In genomic region chr4:107254414-107254813, GRCm38 (mm10) we compare ENCODE assay signal across 8 mouse cellular contexts. TPM values are rescaled to one million over a fixed set of nuclear protein-coding genes. Genes with fewer than 3 reads are reported as not detected.
DNase-seq lines count a peak whose midpoint lies in the region; ATAC-seq and TF ChIP-seq lines count a peak whose summit lies in the region.

No protein-coding gene starts in this region.

- in situ Hi-C loops in CH12.LX (cut with MboI; ENCODE audit: low pct_ligation_motif_present, low pct_unique_long_range_greater_than_20kb, low sequenced_read_pairs): loop anchor here (5.0 kb wide), 1 partner anchor 93 kb away; no protein-coding TSS in a partner anchor

- no peak for ATAC-seq in erythroblast, adult 5-6 weeks (replicated peaks; ENCODE audit: low FRiP score, poor library complexity, severe bottlenecking)
- ATAC-seq in forebrain, embryonic 14.5 days: no peak
- no peak for ATAC-seq in liver, embryonic 16.5 days (ENCODE audit: low read depth)
- ATAC-seq in activated CD4-positive, CD25-positive, alpha-beta regulatory T cell, adult 4 months: no peak

- no peak for TF ChIP-seq RAD21 in CH12.LX (IDR thresholded peaks at IDR 0.05; ENCODE audit: low read depth, low read length)

- DNase-seq in CH12.LX (ENCODE audit: extremely low read depth): peak; percentile 21
- peak; percentile 35 for DNase-seq in forebrain, embryonic 14.5 days (ENCODE audit: low spot score)
- DNase-seq in T-cell, adult 2 months (ENCODE audit: low spot score): no peak
- DNase-seq in ovary, adult 18-20 months (ENCODE audit: low spot score): no peak

- 22% methylated on average over 3 of the region's 3 CpGs for WGBS in forebrain, embryonic 14.5 days
- 55% methylated on average over 3 of the region's 3 CpGs for WGBS in liver, embryonic 16.5 days (ENCODE audit: insufficient replicate concordance)

- TF ChIP-seq POLR2A in CH12.LX (IDR thresholded peaks at IDR 0.05; ENCODE audit: low read depth, low read length): no peak

- peak overlapping the region; percentile 82 for H3K4me2 ChIP-seq in CH12.LX (ENCODE audit: insufficient read depth, low read depth, poor library complexity, severe bottlenecking)
- peak overlapping the region; percentile 74 for H3K4me2 ChIP-seq in forebrain, embryonic 14.5 days (ENCODE audit: low read length)
- peak overlapping the region; percentile 98 for H3K4me2 ChIP-seq in liver, embryonic 16.5 days (ENCODE audit: low read depth, low read length)

- peak overlapping the region; percentile 53; the same call in 1 of the 2 replicates for H3K27ac ChIP-seq in CH12.LX (ENCODE audit: insufficient read depth, low read depth)
- H3K27ac ChIP-seq in forebrain, embryonic 14.5 days (ENCODE audit: low read depth, low read length): peak overlapping the region; percentile 68; the same call in 1 of the 2 replicates
- H3K27ac ChIP-seq in liver, embryonic 16.5 days (ENCODE audit: low read length): no peak overlapping the region

- H3K9me3 ChIP-seq in erythroblast, embryonic 14.5 days (ENCODE audit: control insufficient read depth, low read length): no peaks in the 10 kb centered on the region
- H3K9me3 ChIP-seq in CH12.LX (replicated peaks; ENCODE audit: low read length): no peaks in the 10 kb centered on the region
- H3K9me3 ChIP-seq in forebrain, embryonic 14.5 days (replicated peaks; ENCODE audit: control insufficient read depth, low read length): no peaks in the 10 kb centered on the region
- H3K9me3 ChIP-seq in liver, embryonic 16.5 days (replicated peaks; ENCODE audit: control insufficient read depth, low read length): no peaks in the 10 kb centered on the region

- H3K79me2 ChIP-seq in CH12.LX (replicated peaks; ENCODE audit: control insufficient read depth, extremely low read depth, insufficient read depth, poor library complexity, severe bottlenecking): peaks cover 6% of the 10 kb centered on the region

- H3K36me3 ChIP-seq in erythroblast, embryonic 14.5 days (ENCODE audit: control insufficient read depth): no peaks in the 10 kb centered on the region
- no peaks in the 10 kb centered on the region for H3K36me3 ChIP-seq in CH12.LX (replicated peaks in 1 of 2; ENCODE audit: control insufficient read depth in 1 of 2, insufficient read depth in 1 of 2, low read length in 1 of 2)
- H3K36me3 ChIP-seq in forebrain, embryonic 14.5 days (ENCODE audit: control insufficient read depth, insufficient read depth, low read length): no peaks in the 10 kb centered on the region
- H3K36me3 ChIP-seq in liver, embryonic 16.5 days (ENCODE audit: control insufficient read depth, insufficient read depth): no peaks in the 10 kb centered on the region

- H3K4me1 ChIP-seq in erythroblast, embryonic 14.5 days (ENCODE audit: control insufficient read depth): peaks cover 42% of the 10 kb centered on the region
- H3K4me1 ChIP-seq in CH12.LX (ENCODE audit: control insufficient read depth in 1 of 2, insufficient read depth in 2 of 2): peaks cover 2 to 34% of the 10 kb centered on the region in 2 experiments; a peak in 3 of 4 replicates
- H3K4me1 ChIP-seq in forebrain, embryonic 14.5 days (ENCODE audit: control insufficient read depth, insufficient read depth, low read length): peaks cover 15% of the 10 kb centered on the region
- H3K4me1 ChIP-seq in liver, embryonic 16.5 days (ENCODE audit: control insufficient read depth, low read depth, low read length): peaks cover 23% of the 10 kb centered on the region

- H3K27me3 ChIP-seq in erythroblast, embryonic 14.5 days (ENCODE audit: control insufficient read depth): peaks cover 3% of the 10 kb centered on the region; the same call in 1 of the 2 replicates
- H3K27me3 ChIP-seq in CH12.LX (replicated peaks): no peaks in the 10 kb centered on the region
- H3K27me3 ChIP-seq in forebrain, embryonic 14.5 days (replicated peaks; ENCODE audit: control insufficient read depth, insufficient read depth, low read length): no peaks in the 10 kb centered on the region
- no peaks in the 10 kb centered on the region for H3K27me3 ChIP-seq in liver, embryonic 16.5 days (ENCODE audit: control insufficient read depth, insufficient read depth, low read depth, low read length)

- peak overlapping the region; percentile 84 for H3K4me3 ChIP-seq in erythroblast, embryonic 14.5 days (replicated peaks)
- peak overlapping the region; percentile 75 to 92 (median 78) for H3K4me3 ChIP-seq in CH12.LX (replicated peaks in 1 of 3; ENCODE audit: low read depth in 2 of 3, low read length in 2 of 3, poor library complexity in 1 of 3)
- H3K4me3 ChIP-seq in forebrain, embryonic 14.5 days (ENCODE audit: low read depth, low read length): peak overlapping the region; percentile 86
- peak overlapping the region; percentile 90 for H3K4me3 ChIP-seq in liver, embryonic 16.5 days (ENCODE audit: low read depth, low read length)

- TF ChIP-seq CTCF in CH12.LX (conservative IDR thresholded peaks at IDR 0.05 in 1 of 2, IDR thresholded peaks at IDR 0.05 in 1 of 2; ENCODE audit: low read depth in 2 of 2, low read length in 2 of 2): no peak

- H3K9ac ChIP-seq in CH12.LX (ENCODE audit: insufficient read depth, low read depth): peak overlapping the region; percentile 86
- peak overlapping the region; percentile 86 for H3K9ac ChIP-seq in forebrain, embryonic 14.5 days (ENCODE audit: low read length)
- H3K9ac ChIP-seq in liver, embryonic 16.5 days (ENCODE audit: low read depth, low read length): peak overlapping the region; percentile 87

- dilution Hi-C loops in CH12.LX (cut with MboI; ENCODE audit: extremely low pct_ligation_motif_present, extremely low pct_unique_long_range_greater_than_20kb, low sequenced_read_pairs): no loop called here

- no peak for TF ChIP-seq EP300 in CH12.LX (IDR thresholded peaks at IDR 0.05; ENCODE audit: low read length)

TF ChIP-seq in CH12.LX, 34 proteins besides CTCF, POLR2A, EP300 and RAD21 (continues in another document):
- TF ChIP-seq CHD1 (IDR thresholded peaks at IDR 0.05; ENCODE audit: low read depth, low read length): peak; percentile 59; the same call in 1 of the 2 replicates

RNA-seq across cellular contexts. Expression of gene Hspb11, which starts 1.0 kb away (rescaled TPM):
- 0.17 and 0.28 TPM in 2 replicates for polyA plus RNA-seq in erythroblast, embryonic 14.5 days (2012)
- 7.3 TPM in 1 of 2 replicates, not detected in the other for total RNA-seq in erythroblast, adult 5-6 weeks (2015; ENCODE audit: low replicate concordance)
- total RNA-seq in erythroblast, adult 5-6 weeks (2017; ENCODE audit: low replicate concordance): 0.98 TPM in 1 of 2 replicates, not detected in the other
- 35.4 and 46.3 TPM in 2 replicates for total RNA-seq in CH12.LX (2012; rRNA removed)
- total RNA-seq in CH12.LX (2014; rRNA removed): 38.7 and 40.7 TPM in 2 replicates
- polyA plus RNA-seq in CH12.LX (2012; ENCODE audit: insufficient read length, low read depth): 19.7 and 20.2 TPM in 2 replicates
- polyA plus RNA-seq in forebrain, embryonic 14.5 days (2014; fragmentation: Nextera tagmentation; extraction: Ambion mirVana): 33.3 and 40.8 TPM in 2 replicates
- polyA plus RNA-seq in liver, embryonic 16.5 days (2015; fragmentation: Nextera tagmentation; extraction: Ambion mirVana): 6.4 and 8.1 TPM in 2 replicates
- polyA plus RNA-seq in activated CD4-positive, CD25-positive, alpha-beta regulatory T cell, adult 4 months (2017; shearing (Covaris generic)): 10 to 100 TPM; 27.9 to 34.0 TPM

RNA-seq across cellular contexts. Expression of gene Lrrc42, which starts 1.1 kb away (rescaled TPM):
- polyA plus RNA-seq in erythroblast, embryonic 14.5 days (2012): 0.52 and 0.53 TPM in 2 replicates
- 2.3 and 12.3 TPM in 2 replicates for total RNA-seq in erythroblast, adult 5-6 weeks (2015; ENCODE audit: low replicate concordance)
- 11.9 and 13.1 TPM in 2 replicates for total RNA-seq in erythroblast, adult 5-6 weeks (2017; ENCODE audit: low replicate concordance)
- total RNA-seq in CH12.LX (2012; rRNA removed): 13.0 and 13.7 TPM in 2 replicates
- total RNA-seq in CH12.LX (2014; rRNA removed): 15.3 and 24.9 TPM in 2 replicates
- 48.2 and 72.9 TPM in 2 replicates for polyA plus RNA-seq in CH12.LX (2012; ENCODE audit: insufficient read length, low read depth)
- polyA plus RNA-seq in forebrain, embryonic 14.5 days (2014; fragmentation: Nextera tagmentation; extraction: Ambion mirVana): 60.0 and 60.9 TPM in 2 replicates
- 13.6 and 14.4 TPM in 2 replicates for polyA plus RNA-seq in liver, embryonic 16.5 days (2015; fragmentation: Nextera tagmentation; extraction: Ambion mirVana)
- polyA plus RNA-seq in activated CD4-positive, CD25-positive, alpha-beta regulatory T cell, adult 4 months (2017; shearing (Covaris generic)): 10 to 100 TPM; 22.5 to 24.6 TPM

RNA-seq across cellular contexts. Expression of gene Ldlrad1, which starts 45.4 kb away (rescaled TPM):
- not detected in 2 replicates for polyA plus RNA-seq in erythroblast, embryonic 14.5 days (2012)
- total RNA-seq in erythroblast, adult 5-6 weeks (2015; ENCODE audit: low replicate concordance): 1.5 TPM in 1 of 2 replicates, not detected in the other
- total RNA-seq in erythroblast, adult 5-6 weeks (2017; ENCODE audit: low replicate concordance): not detected in 2 replicates
- not detected in 2 replicates for total RNA-seq in CH12.LX (2012; rRNA removed)
- total RNA-seq in CH12.LX (2014; rRNA removed): not detected in 2 replicates
- polyA plus RNA-seq in CH12.LX (2012; ENCODE audit: insufficient read length, low read depth): not detected in 2 replicates
- polyA plus RNA-seq in forebrain, embryonic 14.5 days (2014; fragmentation: Nextera tagmentation; extraction: Ambion mirVana): not detected in 2 replicates
- polyA plus RNA-seq in liver, embryonic 16.5 days (2015; fragmentation: Nextera tagmentation; extraction: Ambion mirVana): not detected in 2 replicates
- polyA plus RNA-seq in activated CD4-positive, CD25-positive, alpha-beta regulatory T cell, adult 4 months (2017; shearing (Covaris generic)): under 1 TPM; 0.30 to 0.47 TPM

RNA-seq across cellular contexts. Expression of gene Dio1, which starts 52.6 kb away (rescaled TPM):
- polyA plus RNA-seq in erythroblast, embryonic 14.5 days (2012): not detected in 2 replicates
- total RNA-seq in erythroblast, adult 5-6 weeks (2015; ENCODE audit: low replicate concordance): not detected in 2 replicates
- total RNA-seq in erythroblast, adult 5-6 weeks (2017; ENCODE audit: low replicate concordance): not detected in 2 replicates
- total RNA-seq in CH12.LX (2012; rRNA removed) (0.25 and 0.38 TPM in 2 replicates), CH12.LX (2014; rRNA removed) (1.3 and 1.7 TPM in 2 replicates)
- 0.23 and 0.67 TPM in 2 replicates for polyA plus RNA-seq in CH12.LX (2012; ENCODE audit: insufficient read length, low read depth)
- polyA plus RNA-seq in forebrain, embryonic 14.5 days (2014; fragmentation: Nextera tagmentation; extraction: Ambion mirVana): not detected in 2 replicates
- 0.08 and 0.15 TPM in 2 replicates for polyA plus RNA-seq in liver, embryonic 16.5 days (2015; fragmentation: Nextera tagmentation; extraction: Ambion mirVana)
- not detected for polyA plus RNA-seq in activated CD4-positive, CD25-positive, alpha-beta regulatory T cell, adult 4 months (2017; shearing (Covaris generic))

RNA-seq across cellular contexts. Expression of gene Yipf1, which starts 59.7 kb away (rescaled TPM):
- polyA plus RNA-seq in erythroblast, embryonic 14.5 days (2012): 0.82 and 1.6 TPM in 2 replicates
- total RNA-seq in erythroblast, adult 5-6 weeks (2015; ENCODE audit: low replicate concordance): 14.0 and 40.7 TPM in 2 replicates
- 16.6 and 25.2 TPM in 2 replicates for total RNA-seq in erythroblast, adult 5-6 weeks (2017; ENCODE audit: low replicate concordance)
- total RNA-seq in CH12.LX (2012; rRNA removed) (47.2 and 49.4 TPM in 2 replicates), CH12.LX (2014; rRNA removed) (60.5 and 61.0 TPM in 2 replicates)
- polyA plus RNA-seq in CH12.LX (2012; ENCODE audit: insufficient read length, low read depth): 47.2 and 52.8 TPM in 2 replicates
- 57.9 and 66.4 TPM in 2 replicates for polyA plus RNA-seq in forebrain, embryonic 14.5 days (2014; fragmentation: Nextera tagmentation; extraction: Ambion mirVana)
- polyA plus RNA-seq in liver, embryonic 16.5 days (2015; fragmentation: Nextera tagmentation; extraction: Ambion mirVana): 21.6 and 22.4 TPM in 2 replicates
- polyA plus RNA-seq in activated CD4-positive, CD25-positive, alpha-beta regulatory T cell, adult 4 months (2017; shearing (Covaris generic)): 100 to 1,000 TPM in 1 of 2 experiments, 10 to 100 TPM in 1; 91.4 to 105 TPM

Comparison
In these comparisons a context has a peak if more than half of its experiments do, and no peak if none do; other contexts are left out.
1. DNase-seq: peak in CH12.LX (single experiment) and forebrain, embryonic 14.5 days (single experiment); none in T-cell, adult 2 months (single experiment) and ovary, adult 18-20 months (single experiment).
2. Peak in every context shown above with its lines, with median percentiles within 50 percentile points of each other: H3K4me3 ChIP-seq, H3K4me2 ChIP-seq and H3K9ac ChIP-seq.